Mouse (Mus musculus) lung, embryonic 15.5 days (tissue): ENCODE measurements around the gene H2afb1. TPM values are rescaled to one million over a fixed set of nuclear protein-coding genes. Genes with fewer than 3 reads are reported as not detected.
"Not testable (repeated sequence)": the region's sequence is repeated elsewhere in the genome, so short reads cannot be mapped to it uniquely, and the experiment has no call there.

ENCODE experiments used
- ATAC-seq: fragments of 200-750 bp; cut with Nextera tagmentation; 2 replicates; pipeline ENCODE4 v1.8.0; 2017; ENCODE audit warnings: moderate number of reproducible peaks, borderline replicate concordance; ENCODE audit not compliant: low FRiP score, low TSS enrichment; ENCODE audit errors: extremely low read depth
- H3K27ac ChIP-seq: fragments of 300-500 bp; sonication (generic); 2 replicates; pipeline ENCODE4 v1.5.1; 2015; ENCODE audit warnings: moderate library complexity, mild to moderate bottlenecking, inconsistent platforms
- H3K27me3 ChIP-seq: fragments of 300-500 bp; sonication (generic); 2 replicates; pipeline ENCODE4 v1.6.1; 2015; ENCODE audit warnings: inconsistent platforms
- H3K36me3 ChIP-seq: fragments of 300-500 bp; sonication (generic); 2 replicates; pipeline ENCODE4 v1.6.1; 2015; ENCODE audit warnings: inconsistent platforms
- H3K4me1 ChIP-seq: fragments of 300-500 bp; sonication (generic); 2 replicates; pipeline ENCODE4 v1.6.1; 2015; ENCODE audit warnings: inconsistent platforms
- H3K4me2 ChIP-seq: fragments of 300-500 bp; sonication (generic); 2 replicates; pipeline ENCODE4 v1.6.1; 2015; ENCODE audit warnings: inconsistent platforms, mild to moderate bottlenecking, moderate library complexity
- H3K4me3 ChIP-seq: fragments of 300-500 bp; sonication (generic); 2 replicates; pipeline ENCODE4 v1.5.1; 2015; ENCODE audit warnings: mild to moderate bottlenecking, inconsistent platforms
- H3K9ac ChIP-seq: fragments of 300-500 bp; sonication (generic); 2 replicates; pipeline ENCODE4 v1.6.1; 2015; ENCODE audit warnings: inconsistent platforms
- H3K9me3 ChIP-seq: fragments of 300-500 bp; sonication (generic); 2 replicates; pipeline ENCODE4 v1.6.1; 2016; ENCODE audit warnings: inconsistent platforms
- WGBS: fragments of 180-500 bp; shearing (Covaris S2); methylation state at CpG from one replicate; pipeline ENCODE4 v1.1.7; 2015; 5-methylcytosine and 5-hydroxymethylcytosine counted together
- polyA plus RNA-seq: library from polyadenylated mRNA; unstranded; fragments of >200 nt; fragmentation: Nextera tagmentation; extraction: Ambion mirVana; gene quantifications from 2 replicates; pipeline ENCODE4 v1.2.1, GENCODE M21; 2015

Gene H2afb1
- polyA plus RNA-seq, result not detected in 2 replicates

- 87% methylated on average over 8 of the region's 8 CpGs for WGBS
- not testable (repeated sequence) for H3K27me3 ChIP-seq, ATAC-seq, H3K9me3 ChIP-seq, H3K36me3 ChIP-seq, H3K4me3 ChIP-seq, H3K9ac ChIP-seq, H3K4me2 ChIP-seq, H3K27ac ChIP-seq, H3K4me1 ChIP-seq
Measured at GRCm38 (mm10) chrX:117014457-117014856, at the start of gene H2afb1. Gene H2afb1, plus strand, starts transcription at chrX:117014757.

DNA sequence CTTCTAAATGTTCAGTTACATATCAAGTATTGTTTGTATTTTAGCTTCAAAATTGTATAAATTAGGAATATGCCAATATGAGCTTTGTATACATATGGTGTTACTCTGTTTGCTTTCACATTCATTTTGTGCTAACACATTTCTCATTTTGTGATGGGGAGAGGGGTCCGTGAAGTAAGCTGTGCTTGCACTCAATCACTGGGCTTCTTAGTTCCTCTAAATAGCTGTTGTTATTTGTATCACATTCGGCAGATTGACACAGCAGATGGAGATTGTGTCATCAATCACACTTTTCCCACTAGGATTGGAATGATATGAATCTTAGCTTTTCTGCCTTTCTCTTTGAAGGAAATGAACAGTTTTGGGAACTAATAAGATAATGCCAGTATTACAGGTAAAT lies 21.5 kb downstream of the H2afb1 start:
- WGBS, result 80% methylated on average over 2 of the region's 2 CpGs
- Histone ChIP-seq H3K9me3 (no peaks in the 10 kb centered on the region), H3K36me3 (no peaks in the 10 kb centered on the region), H3K27ac (no peak overlapping the region), H3K4me2 (no peak overlapping the region), H3K9ac (no peak overlapping the region), H3K4me1 (no peaks in the 10 kb centered on the region), H3K4me3 (no peak overlapping the region), H3K27me3 (no peaks in the 10 kb centered on the region)
- no peak for ATAC-seq
